Mouse (Mus musculus): ENCODE measurements around the gene Fzd1. TPM values are rescaled to one million over a fixed set of nuclear protein-coding genes. Genes with fewer than 3 reads are reported as not detected.

Gene Fzd1
- polyA plus RNA-seq, 1 experiment from 2014 or later, result 19.7 TPM

DNA sequence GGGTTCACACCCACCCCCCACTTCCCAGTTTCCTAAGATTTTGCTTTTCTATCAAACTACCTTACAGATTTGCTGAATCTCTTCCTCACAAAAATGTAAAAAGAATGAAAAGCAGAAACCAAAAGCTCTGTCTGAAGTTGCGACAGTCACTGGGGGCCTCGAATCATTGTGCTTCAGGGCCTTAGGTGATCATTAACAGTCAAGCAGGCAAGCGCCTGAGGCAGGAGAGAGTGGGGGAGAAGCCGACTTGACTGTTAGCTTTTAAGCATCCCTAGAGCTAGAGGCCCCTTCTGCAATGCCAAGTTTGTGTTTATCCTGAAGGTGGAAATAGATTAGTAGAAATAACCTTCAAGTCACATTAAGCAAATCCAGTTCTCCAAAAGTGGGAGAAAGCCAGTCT lies 24.6 kb downstream of the Fzd1 start:
- WGBS (ENCODE audit: insufficient replicate concordance), result 76% methylated on average over 4 of the region's 4 CpGs
- Histone ChIP-seq H3K4me1 (ENCODE audit: control insufficient read depth, insufficient read depth, low read length) (no peaks in the 10 kb centered on the region), H3K36me3 (ENCODE audit: control insufficient read depth, insufficient read depth, low read length) (no peaks in the 10 kb centered on the region), H3K27ac (ENCODE audit: low read depth, low read length) (no peak overlapping the region), H3K9me3 (replicated peaks; ENCODE audit: control insufficient read depth, low read length) (no peaks in the 10 kb centered on the region), H3K4me3 (ENCODE audit: low read depth, low read length) (no peak overlapping the region), H3K4me2 (no peak overlapping the region), H3K27me3 (ENCODE audit: control insufficient read depth, insufficient read depth, low read length) (no peaks in the 10 kb centered on the region), H3K9ac (ENCODE audit: low read depth, low read length) (no peak overlapping the region)
- no peak for ATAC-seq (replicated peaks; ENCODE audit: insufficient number of reproducible peaks, low FRiP score, low TSS enrichment)

DNA sequence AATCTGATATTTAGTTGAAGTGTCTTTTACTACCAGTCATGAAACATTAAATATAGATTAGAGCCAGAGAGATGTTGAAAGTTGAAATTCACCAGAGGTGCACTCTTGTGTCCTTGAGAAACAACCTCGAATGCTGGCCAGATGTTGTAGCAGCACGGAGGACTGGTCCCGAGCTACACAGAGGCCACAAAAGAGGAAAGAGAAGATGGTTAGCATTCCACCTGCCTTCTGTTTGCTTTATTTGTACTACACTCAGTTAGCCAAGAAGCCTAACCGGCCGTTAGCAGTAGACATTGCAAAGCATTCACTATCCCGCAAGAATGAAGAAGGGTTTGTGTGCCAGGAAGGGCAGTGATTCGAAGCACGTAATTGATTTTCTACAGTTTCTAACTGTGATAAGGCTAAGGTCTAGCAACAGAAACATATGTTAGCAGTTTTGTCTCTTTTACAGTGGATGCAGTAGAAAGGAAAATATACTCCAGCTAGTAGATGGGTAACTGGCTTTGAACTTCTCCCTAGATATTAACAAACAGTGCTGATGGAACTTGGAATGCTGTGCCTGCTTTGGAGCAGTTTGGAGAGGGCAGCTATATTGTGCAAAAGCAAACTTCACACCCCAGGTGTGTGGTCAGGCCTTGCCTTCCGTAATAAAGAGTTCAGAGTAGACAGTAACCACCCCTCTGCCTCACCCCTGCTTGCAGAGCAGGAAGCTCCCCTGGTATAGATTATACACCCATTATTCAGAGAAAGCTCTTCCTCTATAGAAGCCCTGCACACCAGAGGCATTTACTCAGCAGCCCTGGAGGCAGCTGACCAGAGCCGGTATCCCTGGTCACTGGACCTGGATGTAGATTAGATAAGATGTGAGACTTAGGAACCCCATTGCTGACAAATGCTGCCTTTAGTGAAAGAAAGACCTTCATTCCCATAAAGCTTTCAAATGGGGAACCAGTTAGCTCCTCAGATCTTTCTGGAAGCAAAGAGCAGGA lies 25.3 kb downstream of the Fzd1 start:
- WGBS (ENCODE audit: insufficient replicate concordance), result 67% methylated on average over 10 of the region's 10 CpGs

DNA sequence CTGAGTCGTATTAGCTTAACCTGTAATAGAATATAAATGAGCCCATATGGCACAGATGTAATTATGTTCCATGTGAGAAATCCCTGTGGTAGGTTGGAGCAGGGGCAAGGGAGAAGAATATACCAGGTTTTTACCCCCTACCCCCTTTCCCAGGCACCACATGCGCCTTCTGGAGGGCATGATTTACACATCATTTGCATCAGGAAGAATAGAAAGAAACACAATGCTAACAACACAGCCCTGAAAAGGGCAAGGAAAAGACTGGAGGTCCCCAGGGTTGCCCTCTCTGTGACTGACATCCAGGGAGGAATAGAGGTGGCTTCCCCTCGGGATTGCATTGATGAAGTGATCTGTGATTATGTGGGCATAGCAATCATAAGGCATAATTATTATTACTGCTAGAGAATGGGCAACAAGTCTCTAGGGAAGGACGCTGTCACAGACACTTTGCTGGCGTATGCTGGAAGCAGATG lies 26.1 kb downstream of the Fzd1 start:
- H3K4me1 ChIP-seq (ENCODE audit: control insufficient read depth, insufficient read depth, low read length), result no peaks in the 10 kb centered on the region
- H3K36me3 ChIP-seq (ENCODE audit: control insufficient read depth, insufficient read depth, low read length), result no peaks in the 10 kb centered on the region
- H3K27me3 ChIP-seq (ENCODE audit: control insufficient read depth, insufficient read depth, low read length), result no peaks in the 10 kb centered on the region
- WGBS (ENCODE audit: insufficient replicate concordance), result 73% methylated on average over 5 of the region's 5 CpGs
- no peaks in the 10 kb centered on the region for H3K9me3 ChIP-seq (replicated peaks; ENCODE audit: control insufficient read depth, low read length)
- no peak overlapping the region for H3K4me2 ChIP-seq
- no peak overlapping the region for H3K4me3 ChIP-seq (ENCODE audit: low read depth, low read length)
- no peak overlapping the region for H3K9ac ChIP-seq (ENCODE audit: low read depth, low read length)
- no peak overlapping the region for H3K27ac ChIP-seq (ENCODE audit: low read depth, low read length)
- no peak for ATAC-seq (replicated peaks; ENCODE audit: insufficient number of reproducible peaks, low FRiP score, low TSS enrichment)

More for the DNA sequence above, 25.3 kb downstream of the Fzd1 start:
- H3K27ac ChIP-seq (ENCODE audit: low read depth, low read length), result no peak overlapping the region
- no peaks in the 10 kb centered on the region for H3K9me3 ChIP-seq (replicated peaks; ENCODE audit: control insufficient read depth, low read length)
- H3K9ac ChIP-seq (ENCODE audit: low read depth, low read length), result no peak overlapping the region
- ATAC-seq (replicated peaks; ENCODE audit: insufficient number of reproducible peaks, low FRiP score, low TSS enrichment), result no peak
- no peaks in the 10 kb centered on the region for H3K4me1 ChIP-seq (ENCODE audit: control insufficient read depth, insufficient read depth, low read length)
- no peak overlapping the region for H3K4me2 ChIP-seq
- H3K27me3 ChIP-seq (ENCODE audit: control insufficient read depth, insufficient read depth, low read length), result no peaks in the 10 kb centered on the region
- no peaks in the 10 kb centered on the region for H3K36me3 ChIP-seq (ENCODE audit: control insufficient read depth, insufficient read depth, low read length)
- no peak overlapping the region for H3K4me3 ChIP-seq (ENCODE audit: low read depth, low read length)

DNA sequence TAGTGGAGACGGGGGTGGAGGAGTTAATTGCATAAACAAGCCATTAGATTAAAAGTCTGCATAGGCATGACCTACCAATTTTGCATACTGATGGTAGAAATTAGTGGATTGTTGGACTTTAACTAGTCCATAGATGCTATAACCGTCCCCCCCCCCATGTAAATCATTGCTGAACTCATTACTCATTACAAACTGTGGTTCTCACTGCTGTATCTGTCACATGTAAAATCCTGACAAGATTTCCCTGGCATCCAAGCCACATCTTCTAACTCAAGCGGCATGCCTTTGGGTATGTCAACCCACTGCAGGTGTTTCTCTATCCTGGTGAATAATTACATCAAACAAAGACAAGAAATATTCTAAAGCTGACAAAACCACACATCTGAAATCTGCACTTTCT lies 26.8 kb downstream of the Fzd1 start:
- H3K4me1 ChIP-seq (ENCODE audit: control insufficient read depth, insufficient read depth, low read length), result no peaks in the 10 kb centered on the region
- no peak overlapping the region for H3K4me2 ChIP-seq
- ATAC-seq (replicated peaks; ENCODE audit: insufficient number of reproducible peaks, low FRiP score, low TSS enrichment), result no peak
- no peaks in the 10 kb centered on the region for H3K9me3 ChIP-seq (replicated peaks; ENCODE audit: control insufficient read depth, low read length)
- WGBS (ENCODE audit: insufficient replicate concordance), result 72% methylated on average over 3 of the region's 3 CpGs
- no peaks in the 10 kb centered on the region for H3K27me3 ChIP-seq (ENCODE audit: control insufficient read depth, insufficient read depth, low read length)
- H3K36me3 ChIP-seq (ENCODE audit: control insufficient read depth, insufficient read depth, low read length), result no peaks in the 10 kb centered on the region
- H3K9ac ChIP-seq (ENCODE audit: low read depth, low read length), result no peak overlapping the region
- H3K4me3 ChIP-seq (ENCODE audit: low read depth, low read length), result no peak overlapping the region
- no peak overlapping the region for H3K27ac ChIP-seq (ENCODE audit: low read depth, low read length)

Small RNA genes within 50 kb of the gene (microRNA-seq; reads per million reads assigned to microRNA genes)
- not detected for gene Gm44483 (ENCODE audit: borderline number of aligned reads)
